Comparison of ENCODE assay signal across 22 mouse cellular contexts in the genomic region with DNA sequence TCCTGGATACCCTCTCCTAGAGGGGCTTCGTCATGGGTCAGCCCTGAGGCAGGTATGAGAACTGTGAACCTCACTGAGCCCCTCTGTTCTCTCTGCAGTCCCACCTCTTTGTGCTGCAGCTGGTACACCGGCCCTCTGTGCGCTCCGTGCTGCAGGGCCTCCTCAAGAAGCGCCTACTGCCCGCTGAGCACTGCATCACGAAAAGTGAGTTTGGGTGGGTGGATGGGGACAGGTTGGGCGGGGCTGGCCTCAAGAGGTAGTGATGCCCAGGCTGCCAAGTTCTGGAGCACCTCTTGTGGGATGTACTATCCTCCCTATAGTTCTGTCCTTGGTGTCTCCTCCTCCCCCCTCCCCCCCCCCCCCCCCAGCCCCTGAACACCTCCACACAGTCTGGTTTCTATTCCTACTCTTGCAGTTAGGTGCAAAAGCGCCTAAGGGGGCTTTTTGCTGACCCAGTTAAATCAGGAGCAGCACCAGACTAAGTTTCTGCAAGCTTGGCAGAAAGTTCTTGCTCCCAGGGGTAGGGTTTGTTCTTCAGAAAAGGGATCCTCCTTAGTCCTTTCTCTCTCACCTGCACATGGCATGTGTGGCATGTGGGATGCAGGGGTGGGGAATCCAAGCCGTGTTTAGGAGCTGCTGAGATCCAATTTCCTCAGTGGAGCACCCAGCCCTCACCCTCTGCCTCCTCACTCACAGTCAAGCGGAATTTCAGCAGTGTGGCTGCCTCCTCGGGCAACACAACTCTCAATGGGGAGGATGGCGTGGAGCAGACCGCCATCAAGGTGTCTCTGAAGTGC. TPM values are rescaled to one million over a fixed set of nuclear protein-coding genes. Genes with fewer than 3 reads are reported as not detected.
DNase-seq lines count a peak whose midpoint lies in the region; ATAC-seq lines count a peak whose summit lies in the region.
"Had no signal": no experiment of that assay in that cellular context is flagged by ENCODE, and none has a peak within 500 bp of the region (broad histone marks: within the 10 kb centered on the region; RNA-seq: fewer than 3 reads in every experiment).

No protein-coding gene starts in this region.

- H3K27me3 ChIP-seq in kidney, embryonic 15.5 days, result no peaks in the 10 kb centered on the region
- H3K27me3 ChIP-seq in midbrain, embryonic 13.5 days, result no peaks in the 10 kb centered on the region
- no peaks in the 10 kb centered on the region for H3K27me3 ChIP-seq in midbrain, embryonic 11.5 days (ENCODE audit: control insufficient read depth, insufficient read depth, low read length)
- H3K27me3 ChIP-seq: heart, embryonic 12.5 days; hindbrain, embryonic 12.5 days; liver, embryonic 13.5 days had no signal

- intact Hi-C loops in left cerebral cortex, postnatal 25 days (cut with DNase I), result loop anchor here (2.0 kb wide), 1 partner anchor 46 kb away; no protein-coding TSS in a partner anchor

- H3K4me2 ChIP-seq in kidney, embryonic 15.5 days, result no peak overlapping the region
- no peak overlapping the region for H3K4me2 ChIP-seq in midbrain, embryonic 13.5 days (replicated peaks)
- no peak overlapping the region for H3K4me2 ChIP-seq in midbrain, embryonic 11.5 days
- H3K4me2 ChIP-seq: heart, embryonic 12.5 days; hindbrain, embryonic 12.5 days; liver, embryonic 13.5 days had no signal

- H3K9me3 ChIP-seq in kidney, embryonic 15.5 days (replicated peaks), result no peaks in the 10 kb centered on the region
- H3K9me3 ChIP-seq in midbrain, embryonic 13.5 days, result no peaks in the 10 kb centered on the region
- H3K9me3 ChIP-seq in midbrain, embryonic 11.5 days (ENCODE audit: control insufficient read depth, low read length), result no peaks in the 10 kb centered on the region
- H3K9me3 ChIP-seq: forebrain, embryonic 10.5 days; heart, embryonic 12.5 days; hindbrain, embryonic 12.5 days; liver, embryonic 13.5 days had no signal

- 0 out of 2 replicates have a peak, but pooled peaks have one; percentile 7 for ATAC-seq in kidney, embryonic 15.5 days (replicated peaks; ENCODE audit: low FRiP score)
- peak; percentile 18; the same call in 1 of the 2 replicates for ATAC-seq in midbrain, embryonic 13.5 days
- no peak for ATAC-seq in midbrain, embryonic 11.5 days (ENCODE audit: low FRiP score)
- no peak for ATAC-seq in megakaryocyte-erythroid progenitor cell, adult 5-6 weeks (replicated peaks; ENCODE audit: low FRiP score, low TSS enrichment, poor library complexity, severe bottlenecking)
- ATAC-seq: activated CD4-positive, CD25-positive, alpha-beta regulatory T cell, adult 4 months had no signal

- H3K4me1 ChIP-seq in kidney, embryonic 15.5 days, result no peaks in the 10 kb centered on the region
- H3K4me1 ChIP-seq in midbrain, embryonic 13.5 days (replicated peaks), result no peaks in the 10 kb centered on the region
- no peaks in the 10 kb centered on the region for H3K4me1 ChIP-seq in midbrain, embryonic 11.5 days (ENCODE audit: control insufficient read depth, insufficient read depth, low read length)
- H3K4me1 ChIP-seq: forebrain, embryonic 10.5 days; heart, embryonic 12.5 days; hindbrain, embryonic 12.5 days; liver, embryonic 13.5 days had no signal

- no peak overlapping the region for H3K27ac ChIP-seq in kidney, embryonic 15.5 days
- H3K27ac ChIP-seq in midbrain, embryonic 13.5 days, result no peak overlapping the region
- H3K27ac ChIP-seq in midbrain, embryonic 11.5 days (ENCODE audit: low read depth, low read length), result no peak overlapping the region
- H3K27ac ChIP-seq: forebrain, embryonic 10.5 days; hindbrain, embryonic 12.5 days; kidney, postnatal 0 days; liver, embryonic 13.5 days had no signal

- H3K4me3 ChIP-seq in kidney, embryonic 15.5 days (replicated peaks), result no peak overlapping the region
- H3K4me3 ChIP-seq in midbrain, embryonic 13.5 days (replicated peaks), result no peak overlapping the region
- H3K4me3 ChIP-seq in midbrain, embryonic 11.5 days (ENCODE audit: low read depth, low read length), result no peak overlapping the region
- H3K4me3 ChIP-seq: forebrain, embryonic 10.5 days; heart, embryonic 12.5 days; hindbrain, embryonic 12.5 days; liver, embryonic 13.5 days had no signal

- H3K9ac ChIP-seq in kidney, embryonic 15.5 days, result no peak overlapping the region
- H3K9ac ChIP-seq in midbrain, embryonic 13.5 days (replicated peaks), result no peak overlapping the region
- no peak overlapping the region for H3K9ac ChIP-seq in midbrain, embryonic 11.5 days (ENCODE audit: low read length)
- H3K9ac ChIP-seq: heart, embryonic 12.5 days; hindbrain, embryonic 12.5 days; liver, embryonic 13.5 days had no signal

- H3K36me3 ChIP-seq in kidney, embryonic 15.5 days, result peaks cover 100% of the 10 kb centered on the region
- peaks cover 100% of the 10 kb centered on the region for H3K36me3 ChIP-seq in midbrain, embryonic 13.5 days
- peaks cover 79% of the 10 kb centered on the region for H3K36me3 ChIP-seq in midbrain, embryonic 11.5 days (ENCODE audit: control insufficient read depth, insufficient read depth, low read length)

- WGBS in kidney, embryonic 15.5 days, result 91% methylated on average over 14 of the region's 14 CpGs
- 94% methylated on average over 14 of the region's 14 CpGs for WGBS in midbrain, embryonic 13.5 days
- WGBS in midbrain, embryonic 11.5 days, result 93% methylated on average over 14 of the region's 14 CpGs

- peak; percentile 15 for DNase-seq in cerebellum, adult 11-12 months
- DNase-seq in cerebellum, adult 11 months, result no peak
- DNase-seq in kidney, postnatal 4 days, result no peak
- no peak for DNase-seq in midbrain, embryonic 11.5 days (ENCODE audit: low spot score, missing footprints)
- peak; percentile 47 to 90 for DNase-seq in left cerebral cortex, postnatal 25 days (ENCODE audit: low spot score in 2 of 2)
- DNase-seq: adrenal gland, adult 8-10 months; cerebellum, postnatal 10 days; gastrocnemius, postnatal 25 days; heart, adult 18-20 months; heart, postnatal 14 days; kidney, adult 18-20 months; liver, embryonic 13.5 days; lung, adult 2 months; thymus, postnatal 25 days had no signal

RNA-seq across cellular contexts. Expression of gene Ppif, which starts 39.4 kb away (rescaled TPM):
- polyA plus RNA-seq in kidney, embryonic 15.5 days (2015; fragmentation: Nextera tagmentation; extraction: Ambion mirVana), result 41.5 and 42.1 TPM in 2 replicates
- polyA plus RNA-seq in midbrain, embryonic 13.5 days (2015; fragmentation: Nextera tagmentation; extraction: Ambion mirVana), result 25.3 and 25.5 TPM in 2 replicates
- 36.2 and 37.4 TPM in 2 replicates for polyA plus RNA-seq in midbrain, embryonic 11.5 days (2014; fragmentation: Nextera tagmentation; extraction: Ambion mirVana)
- 10 to 100 TPM; 22.5 to 22.7 TPM for total RNA-seq in left cerebral cortex, postnatal 25 days (2021)
- 142 and 159 TPM in 2 replicates for total RNA-seq in megakaryocyte-erythroid progenitor cell, adult 5-6 weeks (2014; fragmentation: Nextera tagmentation)
- total RNA-seq in megakaryocyte-erythroid progenitor cell, adult 5-6 weeks (2017), result 42.9 and 55.8 TPM in 2 replicates

Comparison
In these comparisons a context has a peak if more than half of its experiments do, and no peak if none do; other contexts are left out.
1. DNase-seq: peak in cerebellum, adult 11-12 months (single experiment) and left cerebral cortex, postnatal 25 days (2 of 2); none in cerebellum, adult 11 months (single experiment), kidney, postnatal 4 days (0 of 2) and midbrain, embryonic 11.5 days (single experiment).
2. ATAC-seq: peak in kidney, embryonic 15.5 days (single experiment) and midbrain, embryonic 13.5 days (single experiment); none in midbrain, embryonic 11.5 days (single experiment) and megakaryocyte-erythroid progenitor cell, adult 5-6 weeks (single experiment).